Mouse (Mus musculus) kidney, adult 18-20 months (tissue): Measurements from ENCODE around the gene Etd.
"Not testable (repeated sequence)": the region's sequence is repeated elsewhere in the genome, so short reads cannot be mapped to it uniquely, and the experiment has no call there.

Experiments
- DNase-seq: peaks from one replicate; pipeline ENCODE4 v3.0.0; 2021

Etd gene

DNA sequence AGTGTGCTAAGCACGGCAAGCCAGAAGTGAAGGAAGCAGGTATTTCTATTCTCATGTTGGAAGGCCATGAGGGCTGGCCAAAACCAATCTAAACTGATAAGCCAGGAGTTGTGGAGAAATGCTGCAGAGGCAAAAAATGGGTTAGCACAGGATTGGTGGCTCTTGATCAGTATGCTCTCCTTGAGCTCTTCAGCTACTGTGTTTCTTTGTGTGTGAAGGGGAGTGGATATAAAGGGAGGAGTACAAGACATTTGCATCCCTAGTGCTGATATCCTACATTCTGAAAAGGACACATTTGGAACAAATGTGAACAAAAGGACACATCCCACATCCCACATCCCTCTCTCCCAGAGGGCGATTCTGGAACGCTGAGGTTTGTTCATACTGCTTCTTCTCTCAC is at the start of gene Etd:
Gene Etd, plus strand, starts transcription at position 301 of the 400 bp plus-strand sequence.
- no peak for DNase-seq

DNA sequence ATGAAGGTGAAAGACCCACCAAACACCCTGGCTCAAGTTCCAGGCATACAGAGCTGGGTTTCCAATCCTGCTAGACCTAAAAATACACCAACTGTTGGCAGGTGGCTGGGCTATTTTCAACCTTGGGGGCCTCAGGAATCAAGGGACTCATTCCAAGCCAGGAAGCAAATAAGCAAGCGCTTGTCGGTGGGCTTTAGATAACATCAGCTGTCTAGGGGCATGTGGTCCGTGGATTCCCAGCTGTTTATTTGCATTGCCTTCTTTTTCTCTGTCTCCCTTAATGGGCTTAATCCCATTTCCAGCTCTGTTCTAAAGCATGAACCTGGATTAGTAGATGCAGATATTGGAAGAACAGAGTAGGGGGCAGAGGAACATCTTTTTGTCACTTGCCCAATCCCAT is 48.4 kb upstream of the Etd start:
- DNase-seq: no peak

DNA sequence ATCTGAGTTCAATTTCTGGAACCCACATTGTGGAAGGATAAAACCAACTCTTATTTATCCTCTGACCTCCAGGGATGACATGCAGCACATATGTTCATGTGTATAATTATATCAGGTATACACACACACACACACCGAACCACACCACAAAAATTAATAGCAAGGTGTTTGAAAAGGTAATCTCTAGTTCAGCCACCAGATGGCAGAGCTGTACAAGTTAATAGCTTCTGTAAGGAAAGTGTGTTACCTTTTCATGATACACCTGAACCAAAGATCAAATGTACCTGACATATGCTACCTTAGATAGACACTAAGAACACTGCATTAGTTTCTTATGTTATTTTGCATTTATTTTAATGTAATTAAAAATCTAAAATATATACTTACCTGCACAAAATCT is 1.8 kb upstream of the Etd start:
- no peak for DNase-seq

DNA sequence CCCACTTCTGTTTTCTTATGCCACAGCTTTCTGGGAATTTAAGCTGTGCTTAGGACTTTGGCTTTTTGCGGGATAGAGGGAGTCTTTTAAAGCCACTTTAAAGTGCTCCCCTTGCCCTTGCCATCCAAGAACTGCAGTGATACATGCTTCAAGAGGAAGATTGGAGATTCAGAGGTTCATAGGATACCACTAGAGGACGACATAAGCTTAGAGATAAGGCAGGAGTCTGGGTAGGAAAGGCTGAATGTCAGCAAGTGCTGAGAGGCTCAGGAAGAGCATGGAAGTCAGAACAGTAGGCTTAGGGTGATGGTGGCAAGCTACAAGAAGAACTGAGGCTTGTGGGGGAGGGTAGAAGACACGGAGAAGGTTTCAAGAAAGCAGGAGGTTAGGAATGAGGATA is 24.9 kb downstream of the Etd start:
- DNase-seq: no peak

DNA sequence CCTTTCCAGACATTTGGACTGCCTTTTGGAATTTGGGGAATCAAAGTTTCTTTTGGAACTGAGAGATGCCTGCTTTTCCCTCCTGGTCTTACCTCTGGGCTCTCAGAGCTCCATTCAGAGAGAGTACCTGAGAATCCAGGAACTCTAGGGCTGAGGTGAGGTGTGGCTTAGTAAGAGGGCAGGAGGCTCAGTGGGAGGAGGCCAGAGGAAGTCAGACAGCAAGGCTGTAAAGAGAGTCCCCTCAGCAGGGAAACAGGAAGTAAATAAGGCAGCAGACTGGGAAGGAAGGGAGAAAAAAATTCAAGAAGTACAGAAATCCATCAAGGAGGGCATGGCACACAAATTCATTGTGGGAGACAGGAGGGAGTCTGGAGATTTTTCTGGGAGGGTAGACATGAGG is 29.5 kb downstream of the Etd start:
- DNase-seq: not testable (repeated sequence)
